Mouse (Mus musculus) cortical plate, adult 2 months (tissue): ENCODE results near the gene Ripk3.

ENCODE experiments used
- CTCF ChIP-seq: fragments of 200-500 bp; IDR thresholded peaks from 2 replicates; pipeline ENCODE4 v1.5.1; 2011; ENCODE audit warnings: mild to moderate bottlenecking, control low read depth, low read length; ENCODE audit not compliant: insufficient read depth; ENCODE audit errors: extremely low read depth
- POLR2A ChIP-seq: fragments of 200-500 bp; IDR thresholded peaks from 2 replicates; pipeline ENCODE4 v1.6.1; 2011; ENCODE audit warnings: mild to moderate bottlenecking, low read length, control low read depth; ENCODE audit not compliant: insufficient read depth; ENCODE audit errors: extremely low read depth

- TF ChIP-seq CTCF: no peak
- TF ChIP-seq POLR2A: no peak
These were observed 35.4 kb upstream of the Ripk3 start for GRCm38 (mm10) chr14:55824001-55824480.
